Mouse (Mus musculus): ENCODE measurements at regions not wholly inside any gene's neighbourhood (a gene's known extent, or its start where the extent isn't known, plus 50 kb on each side); places are given as distances from the start of the nearest gene placed in this dataset.

DNA sequence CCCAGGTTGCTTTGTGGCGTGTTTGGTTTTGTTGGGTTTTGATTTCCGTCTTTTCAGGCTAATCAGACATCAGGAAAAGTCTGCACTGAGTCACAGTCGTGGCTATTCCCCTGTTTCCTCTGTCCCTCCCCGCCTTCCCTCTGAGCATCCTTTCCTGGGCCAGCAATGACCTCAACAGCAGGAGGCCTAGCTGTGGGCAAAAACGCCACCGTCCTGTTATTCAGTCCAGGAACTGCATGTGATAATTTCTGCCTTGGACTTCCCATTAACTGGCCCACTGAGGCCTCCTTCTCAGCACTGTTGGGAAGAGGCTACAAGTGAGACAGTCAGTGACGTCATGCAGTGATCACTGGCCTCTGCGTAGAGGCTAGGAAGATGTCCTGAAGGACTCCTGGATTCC lies 1212.0 kb upstream of the A1bg start:
- DNase-seq (ENCODE audit: low spot score in 2 of 2), result no peak

DNA sequence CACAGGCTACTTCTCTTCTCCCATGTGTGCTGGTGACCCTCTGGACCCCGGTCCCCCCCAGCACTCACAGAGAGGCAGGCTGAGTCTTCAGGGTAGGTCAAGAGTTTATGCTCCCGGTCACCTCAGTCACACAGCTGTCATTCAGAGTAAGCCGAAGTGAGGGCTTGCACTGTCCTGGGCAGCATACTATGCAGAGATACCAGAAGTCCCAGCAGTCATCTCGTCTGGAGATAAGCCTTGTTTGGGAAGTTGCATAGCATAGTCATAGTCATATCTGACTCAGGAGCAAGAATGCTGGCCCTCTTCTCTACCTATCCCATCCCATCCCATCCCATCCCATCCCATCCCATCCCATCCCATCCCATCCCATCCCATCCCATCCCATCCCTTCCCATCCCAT lies 1211.5 kb upstream of the A1bg start:
- DNase-seq (ENCODE audit: low spot score in 2 of 2), result no peak

DNA sequence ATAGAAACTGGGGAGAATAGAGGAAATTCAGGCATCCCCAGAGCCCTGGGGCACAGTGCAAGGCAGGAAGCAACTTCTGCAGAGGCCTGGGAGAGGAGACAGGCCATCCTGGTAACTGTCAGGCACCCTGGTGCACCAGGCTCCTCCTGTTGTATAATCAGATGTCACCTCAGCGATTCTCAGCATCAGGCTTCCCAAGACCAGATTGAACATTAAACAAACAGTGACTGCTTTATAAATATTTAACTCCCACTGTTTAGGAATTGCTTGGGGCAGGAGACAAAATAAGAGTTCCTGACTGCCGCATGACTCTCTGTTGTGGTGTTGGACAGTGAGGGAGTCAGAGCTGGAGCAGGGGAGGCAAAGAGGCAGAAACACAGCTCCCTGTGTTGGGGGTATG lies 1210.1 kb upstream of the A1bg start:
- no peak for DNase-seq (ENCODE audit: low spot score in 2 of 2)

DNA sequence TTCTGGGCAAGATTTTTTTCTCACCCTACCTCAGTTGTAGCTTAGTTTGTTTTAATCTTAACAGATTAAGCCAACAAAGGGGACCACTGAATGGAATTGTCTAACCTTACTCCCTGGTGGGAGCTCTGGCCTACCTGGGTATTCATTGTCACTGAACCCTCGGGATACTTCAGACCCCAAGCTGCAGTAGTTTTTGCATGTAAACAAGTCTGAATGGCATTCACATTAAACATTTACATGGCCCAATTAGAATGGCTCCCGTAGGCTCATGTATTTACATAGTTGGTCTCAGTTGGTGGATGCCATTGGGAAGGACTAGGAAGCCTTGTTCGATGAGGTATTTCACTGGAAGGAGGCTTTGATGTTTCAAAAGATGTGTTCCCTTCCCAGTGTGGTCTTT lies 1208.9 kb upstream of the A1bg start:
- no peak for DNase-seq (ENCODE audit: low spot score in 2 of 2)

DNA sequence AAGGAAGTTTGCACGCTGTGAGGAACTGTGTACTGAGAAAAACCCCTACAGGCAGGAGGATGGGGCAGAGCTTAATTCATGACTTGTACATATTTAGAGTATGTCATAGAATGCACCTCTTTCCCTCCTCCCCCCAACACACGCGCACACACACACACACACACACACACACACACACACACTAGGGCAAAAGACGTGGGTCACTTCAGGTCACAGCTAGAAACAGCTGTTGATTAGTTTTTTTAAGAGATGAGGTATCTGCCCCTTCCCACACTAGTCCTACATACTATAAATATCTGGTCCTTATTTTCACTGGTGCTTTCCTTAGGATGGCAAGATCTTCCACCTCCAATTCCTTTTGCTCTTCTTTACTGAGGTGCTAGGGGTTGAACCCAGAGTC lies 1207.7 kb upstream of the A1bg start:
- DNase-seq (ENCODE audit: low spot score in 2 of 2), result no peak

DNA sequence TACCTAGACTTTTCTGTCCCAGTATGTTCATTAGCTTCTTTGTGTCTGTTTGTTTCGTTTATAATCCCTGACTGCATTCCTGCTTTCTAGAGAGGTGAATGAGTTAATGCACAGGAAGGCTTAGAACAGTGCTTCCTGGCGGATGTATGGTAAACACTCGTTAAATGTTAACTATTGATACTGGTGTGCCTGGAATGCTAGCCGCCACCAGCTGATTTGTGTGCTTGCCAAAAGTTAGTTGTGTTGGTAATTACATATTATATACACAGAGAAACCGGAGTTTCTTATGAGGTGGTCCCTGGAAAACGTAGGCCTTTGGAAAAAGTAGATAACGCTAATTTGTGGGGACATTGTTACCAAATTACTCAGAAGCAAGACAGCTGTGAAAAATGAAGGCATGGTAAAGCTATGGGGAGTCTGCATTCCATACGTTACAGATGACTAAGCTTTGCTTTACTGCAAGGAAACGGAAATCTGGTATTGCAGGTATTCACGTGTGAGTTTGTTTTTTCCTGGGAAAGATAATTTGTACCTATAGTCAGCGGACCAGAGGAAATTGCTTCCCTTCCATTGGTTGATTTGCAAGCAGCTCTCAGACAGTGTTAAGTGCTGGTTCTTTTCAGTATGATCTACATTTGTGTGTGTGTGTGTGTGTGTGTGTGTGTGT lies 1205.9 kb upstream of the A1bg start:
- no peak for DNase-seq (ENCODE audit: low spot score in 2 of 2)

DNA sequence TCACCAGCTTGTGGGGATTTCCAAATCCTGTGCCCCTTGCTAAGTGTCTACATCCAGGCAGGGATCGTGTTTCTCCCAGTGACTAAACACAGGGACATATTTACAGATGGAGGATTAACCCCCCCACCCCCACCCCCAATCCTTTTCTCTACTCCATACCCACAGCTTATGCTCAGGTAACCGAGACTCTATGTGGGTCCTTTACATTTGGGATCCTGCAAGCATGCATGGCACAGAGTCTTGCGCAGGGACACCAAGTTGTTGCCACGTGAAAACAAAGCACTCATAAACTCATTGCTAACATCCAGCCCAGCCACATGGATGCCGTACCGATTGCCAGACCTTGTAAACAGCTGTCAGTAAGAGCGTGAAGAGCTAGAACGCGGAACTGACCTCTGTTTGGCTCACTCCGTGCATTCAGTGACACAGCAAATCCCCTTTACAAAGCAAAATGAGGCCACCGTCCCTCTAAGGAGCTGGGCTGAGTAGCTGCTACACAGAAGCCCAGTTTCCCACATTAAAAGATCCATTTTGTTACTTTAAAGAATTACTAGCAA lies 1204.9 kb upstream of the A1bg start:
- no peak for DNase-seq (ENCODE audit: low spot score in 2 of 2)

DNA sequence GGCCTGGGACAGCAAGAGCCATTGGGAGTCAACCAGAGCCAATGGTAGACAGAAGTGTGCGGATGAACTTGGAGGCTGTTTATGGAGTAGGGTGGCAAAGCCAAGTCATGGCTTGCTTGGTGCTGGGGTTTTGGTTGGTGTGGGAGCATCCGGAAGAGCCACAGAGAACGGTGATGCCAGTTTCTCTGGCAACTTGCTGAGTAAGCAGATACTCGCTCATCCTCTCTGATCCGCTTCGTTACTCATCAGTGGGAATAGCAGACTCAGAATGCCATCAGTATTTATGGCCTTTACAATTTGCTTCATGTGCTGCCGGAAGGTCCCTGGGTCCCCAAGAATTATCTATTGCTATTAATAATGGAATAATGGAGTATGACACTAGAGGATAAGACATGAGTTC lies 1202.9 kb upstream of the A1bg start:
- no peak for DNase-seq (ENCODE audit: low spot score in 2 of 2)

DNA sequence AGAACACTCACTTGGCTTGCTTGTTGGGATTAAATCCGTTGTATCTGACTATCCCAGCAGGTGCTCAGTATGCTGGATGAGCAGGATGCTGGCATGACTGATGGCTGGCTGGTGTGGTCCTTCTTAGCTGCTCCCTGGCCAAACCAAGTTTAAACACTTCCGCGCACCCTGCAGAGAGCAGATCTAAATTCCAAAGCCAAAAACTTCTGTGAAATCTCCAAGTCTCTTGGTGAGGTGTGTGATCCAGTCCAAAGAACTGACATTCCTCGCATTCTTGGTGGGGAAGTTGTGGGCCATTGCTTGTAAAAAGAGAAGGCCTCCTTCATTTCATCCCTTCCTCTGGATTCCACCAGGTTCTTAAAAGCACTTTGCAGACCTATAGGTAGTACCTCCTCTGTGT lies 1200.9 kb upstream of the A1bg start:
- no peak for DNase-seq (ENCODE audit: low spot score in 2 of 2)

DNA sequence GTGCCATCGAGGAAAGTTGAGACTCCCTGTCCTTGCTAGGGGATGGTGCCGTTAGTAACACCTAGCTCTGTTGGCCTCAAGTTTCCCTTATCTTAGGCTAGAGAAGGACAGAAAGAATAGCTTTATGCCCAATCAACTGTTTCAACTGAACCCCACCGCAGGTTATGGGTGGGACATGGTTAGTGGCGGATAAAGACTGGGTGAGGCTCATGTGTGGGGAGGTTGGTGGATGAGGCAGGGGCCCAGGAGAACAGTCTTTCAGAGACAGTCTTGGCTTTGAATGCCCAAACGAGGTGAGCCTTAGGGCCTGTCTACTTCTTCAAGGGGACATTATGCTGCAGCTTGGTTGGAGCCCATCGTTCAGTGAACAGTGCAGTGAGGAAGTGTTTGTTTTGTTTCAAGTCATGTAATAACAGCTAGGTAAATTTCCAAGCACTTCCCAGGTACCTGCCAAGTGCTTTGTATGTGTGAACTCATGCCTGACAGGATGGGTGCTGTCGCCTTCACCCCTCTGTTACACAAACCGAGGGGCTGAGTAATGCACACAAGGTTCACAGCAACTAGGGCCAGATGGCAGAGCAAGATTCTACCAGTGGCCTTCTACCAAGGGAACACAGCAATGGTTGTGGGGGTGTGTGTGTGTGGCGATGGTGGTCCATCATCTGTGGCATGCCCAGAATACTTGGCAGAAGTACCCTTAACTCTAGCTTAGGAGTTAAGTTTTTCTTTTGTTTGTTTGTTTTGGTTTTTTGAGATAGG lies 1199.6 kb upstream of the A1bg start:
- DNase-seq (ENCODE audit: low spot score in 2 of 2), result no peak

DNA sequence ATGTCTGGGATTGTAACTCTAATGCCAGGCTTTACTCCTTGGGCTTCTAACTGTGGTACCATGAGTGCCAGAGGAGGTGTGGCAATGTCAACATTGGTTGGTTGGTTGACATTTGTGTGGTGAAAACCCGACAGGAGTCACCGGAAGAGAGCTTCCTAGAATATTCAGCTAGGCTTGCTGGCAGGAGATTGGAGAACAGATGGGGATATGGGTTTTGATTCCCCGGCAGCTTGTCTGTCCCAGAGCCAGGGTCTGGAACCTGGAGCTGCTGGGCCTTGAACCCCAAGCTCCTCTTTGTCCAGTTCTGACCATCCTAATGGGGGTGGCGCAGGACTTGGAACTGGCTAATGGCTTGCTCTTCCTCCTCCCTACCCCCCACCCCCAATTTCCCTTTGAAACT lies 1198.9 kb upstream of the A1bg start:
- DNase-seq (ENCODE audit: low spot score in 2 of 2), result no peak

DNA sequence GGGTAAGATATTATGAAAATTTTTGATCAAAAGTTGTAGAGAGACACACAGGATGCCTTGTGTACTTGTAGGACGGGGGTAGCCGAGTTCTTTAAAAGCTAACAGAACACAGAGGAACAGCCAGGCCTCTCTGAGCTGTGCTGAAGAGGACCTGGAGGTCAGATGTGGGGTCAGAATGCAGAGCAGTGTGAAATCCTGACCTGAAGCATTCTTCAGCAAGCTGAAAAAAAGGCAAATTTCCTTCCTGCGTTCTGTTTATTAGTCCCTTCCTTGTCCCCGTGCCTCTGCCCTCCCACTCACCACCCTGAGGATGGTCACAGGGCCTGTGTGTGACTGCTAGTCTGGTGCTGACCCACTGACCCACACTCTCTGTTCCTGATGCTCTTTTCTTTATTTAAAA lies 1197.9 kb upstream of the A1bg start:
- no peak for DNase-seq (ENCODE audit: low spot score in 2 of 2)

DNA sequence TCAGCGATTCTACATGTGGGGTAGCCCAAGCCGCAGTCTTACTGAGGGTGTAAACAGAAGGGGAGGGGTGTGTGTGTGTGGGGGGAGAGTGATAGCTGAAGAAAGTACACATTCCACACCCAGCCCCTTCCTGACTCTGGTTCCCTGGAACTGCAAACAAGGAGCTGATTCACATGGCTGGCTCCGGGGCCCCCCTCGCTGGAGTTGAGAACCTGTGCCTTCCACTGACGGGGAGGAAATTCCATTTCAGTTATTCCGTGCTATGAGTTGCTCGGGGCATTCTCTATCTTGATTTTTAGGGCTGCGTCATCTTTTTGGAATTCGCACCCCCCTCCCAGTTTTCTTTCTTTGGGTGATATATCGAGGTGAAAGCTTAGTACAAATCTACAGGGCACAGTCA lies 1196.2 kb upstream of the A1bg start:
- no peak for DNase-seq (ENCODE audit: low spot score in 2 of 2)

DNA sequence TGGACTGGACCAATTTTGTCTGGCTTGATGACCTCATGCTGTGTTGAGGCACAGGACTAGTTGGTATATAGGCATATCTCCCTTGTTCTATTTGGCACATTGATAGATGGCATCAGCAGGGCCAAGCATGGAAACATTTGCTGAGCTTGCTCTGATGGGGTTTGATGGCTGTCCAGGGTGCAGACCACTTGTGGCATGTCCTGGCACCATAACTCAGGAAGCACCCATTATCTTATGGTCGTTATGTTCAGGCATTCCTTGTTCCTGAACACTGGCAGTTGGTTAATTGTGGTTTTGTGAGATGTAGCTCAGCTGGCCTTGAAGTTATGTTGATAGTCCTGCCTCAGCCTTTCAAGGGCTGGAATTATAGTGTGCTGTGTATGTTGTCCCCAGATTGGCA lies 1193.4 kb upstream of the A1bg start:
- no peak for DNase-seq (ENCODE audit: low spot score in 2 of 2)

DNA sequence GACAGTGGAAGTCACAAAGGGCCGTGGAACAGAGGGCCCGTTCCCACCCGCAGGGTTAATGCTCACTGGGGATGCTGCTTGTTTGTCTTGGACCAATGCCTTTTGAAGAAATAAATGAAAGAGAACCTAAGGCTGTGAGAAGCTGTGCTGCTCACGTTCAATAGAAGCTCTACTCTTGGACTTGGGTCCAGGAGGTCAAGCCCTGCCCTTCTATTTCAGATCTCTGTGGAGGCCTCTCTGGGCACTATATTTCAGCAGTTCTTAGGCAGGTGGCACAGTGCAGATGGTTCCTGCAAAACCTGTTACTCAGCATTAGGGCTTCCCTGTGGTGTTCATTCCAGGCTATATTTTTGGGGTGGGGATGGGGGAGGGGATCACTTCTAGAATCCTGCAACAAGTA lies 1192.0 kb upstream of the A1bg start:
- DNase-seq (ENCODE audit: low spot score in 2 of 2), result no peak

DNA sequence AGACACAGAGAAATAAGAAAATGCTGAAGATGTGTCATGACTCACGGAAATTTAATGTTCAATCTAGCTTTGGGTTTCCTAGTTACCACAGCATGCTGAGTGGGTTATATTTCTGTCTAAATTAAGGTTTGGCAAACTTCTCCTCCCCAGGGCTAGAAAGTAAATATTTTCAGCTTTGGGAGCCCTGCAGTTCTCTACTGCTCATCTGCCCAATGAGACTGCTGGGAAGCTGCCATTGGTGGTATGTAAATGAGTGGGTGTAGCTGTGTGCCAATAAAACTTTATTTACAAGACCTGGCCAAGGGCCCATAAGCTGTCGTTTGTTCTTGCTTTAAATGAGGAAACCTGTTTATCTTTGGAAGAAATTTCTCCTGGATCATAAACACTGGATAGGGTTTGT lies 1189.3 kb upstream of the A1bg start:
- DNase-seq (ENCODE audit: low spot score in 2 of 2), result no peak

DNA sequence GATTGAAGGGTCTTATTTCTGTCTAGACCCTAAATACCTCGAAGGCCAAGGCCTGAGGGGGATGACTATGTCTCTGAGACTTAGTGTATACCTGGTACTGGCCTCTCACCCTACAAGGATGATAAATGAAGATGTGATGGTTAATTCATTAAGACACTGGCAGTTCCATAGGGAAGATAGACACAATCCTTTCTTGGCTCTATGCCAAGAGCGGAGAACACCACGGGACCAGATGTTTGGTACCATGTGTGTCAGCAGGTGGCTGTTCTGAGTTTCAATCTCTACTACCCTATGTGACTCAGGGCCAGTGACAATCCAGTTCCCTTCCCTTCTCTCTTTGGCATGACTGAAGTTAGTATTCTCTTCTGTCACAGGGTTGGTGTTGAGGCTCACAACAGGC lies 1185.2 kb upstream of the A1bg start:
- no peak for DNase-seq (ENCODE audit: low spot score in 2 of 2)

DNA sequence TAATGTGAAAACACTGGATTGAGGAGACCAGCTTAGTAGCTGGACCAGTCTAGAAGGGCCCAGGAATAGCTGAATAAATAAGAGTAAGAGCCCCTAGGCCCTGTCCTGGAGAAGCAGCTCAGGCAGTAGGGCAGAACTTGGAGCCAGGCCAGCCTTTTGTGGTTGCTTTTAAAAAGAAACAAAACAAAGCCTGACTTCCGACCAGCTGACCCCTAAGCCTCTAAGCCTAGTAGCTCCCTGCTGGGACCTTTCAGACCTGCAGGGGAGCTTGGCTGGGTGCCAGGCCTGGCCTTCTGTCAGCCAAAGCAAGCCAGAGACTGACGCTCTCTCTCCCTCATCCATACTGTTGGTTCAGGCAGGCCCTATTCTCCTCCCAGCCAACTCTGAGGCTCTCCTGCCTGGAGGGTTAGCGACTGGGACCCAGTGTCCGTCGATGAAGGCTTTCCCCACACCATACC lies 1183.7 kb upstream of the A1bg start:
- peak; percentile 47 to 59 for DNase-seq (ENCODE audit: low spot score in 2 of 2)

DNA sequence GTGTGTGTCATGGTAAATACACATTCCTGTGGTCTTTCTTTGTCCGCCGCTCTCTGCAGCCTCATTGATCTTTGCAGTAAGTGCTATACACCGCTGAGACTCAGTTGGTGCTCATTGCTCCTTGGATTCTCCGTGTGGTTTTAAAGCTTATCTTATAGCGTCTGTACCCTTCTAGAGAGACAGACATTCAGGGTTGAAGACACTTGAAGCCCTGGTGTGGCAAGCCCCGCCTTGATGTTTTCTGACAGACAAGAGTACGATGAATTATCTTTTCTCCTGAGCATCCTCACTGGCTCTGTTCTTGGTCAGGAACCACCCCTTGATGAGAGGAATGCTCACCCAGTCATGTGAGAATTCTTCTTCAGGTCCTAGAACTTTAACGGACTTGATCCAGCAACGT lies 1182.7 kb upstream of the A1bg start:
- no peak for DNase-seq (ENCODE audit: low spot score in 2 of 2)

DNA sequence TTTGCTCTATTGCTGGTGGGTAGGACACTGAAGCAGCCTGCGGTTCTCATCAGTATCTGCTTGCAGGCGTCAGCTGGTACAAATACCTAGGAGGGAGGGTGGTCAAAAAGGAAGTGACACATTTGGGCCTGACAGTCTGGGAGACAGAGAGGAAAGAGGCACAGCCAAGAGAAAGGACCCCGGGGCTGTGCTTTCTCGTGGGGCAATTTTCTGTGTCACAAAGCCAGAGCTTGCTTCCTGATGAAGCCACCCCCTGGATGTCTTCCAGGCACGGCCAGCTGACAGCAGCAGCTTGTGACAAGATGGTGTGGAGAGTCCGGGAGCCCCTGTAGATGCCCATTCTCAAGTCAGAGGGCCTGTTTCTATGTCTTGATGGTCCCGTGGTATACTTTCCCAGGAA lies 1181.8 kb upstream of the A1bg start:
- no peak for DNase-seq (ENCODE audit: low spot score in 2 of 2)

DNA sequence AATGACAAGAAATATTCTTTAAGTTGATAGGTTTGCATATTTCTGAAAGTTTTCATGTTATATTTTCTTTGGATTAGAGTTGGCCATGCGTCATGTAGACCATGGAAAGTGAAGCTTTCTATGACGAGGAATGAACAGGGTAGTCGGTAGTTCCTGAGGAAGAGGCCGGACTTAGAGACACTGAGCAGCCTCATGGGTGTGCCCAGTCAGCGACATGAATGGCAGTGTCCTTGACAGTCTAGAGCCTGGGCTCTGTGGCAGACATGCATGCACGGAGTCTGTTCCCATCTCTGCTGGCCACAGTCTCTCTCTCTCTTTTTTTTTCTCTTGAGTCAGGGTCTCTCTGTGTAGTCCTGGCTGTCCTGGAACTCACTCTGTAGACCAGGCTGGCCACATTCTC lies 1176.9 kb upstream of the A1bg start:
- DNase-seq (ENCODE audit: low spot score in 2 of 2), result no peak

DNA sequence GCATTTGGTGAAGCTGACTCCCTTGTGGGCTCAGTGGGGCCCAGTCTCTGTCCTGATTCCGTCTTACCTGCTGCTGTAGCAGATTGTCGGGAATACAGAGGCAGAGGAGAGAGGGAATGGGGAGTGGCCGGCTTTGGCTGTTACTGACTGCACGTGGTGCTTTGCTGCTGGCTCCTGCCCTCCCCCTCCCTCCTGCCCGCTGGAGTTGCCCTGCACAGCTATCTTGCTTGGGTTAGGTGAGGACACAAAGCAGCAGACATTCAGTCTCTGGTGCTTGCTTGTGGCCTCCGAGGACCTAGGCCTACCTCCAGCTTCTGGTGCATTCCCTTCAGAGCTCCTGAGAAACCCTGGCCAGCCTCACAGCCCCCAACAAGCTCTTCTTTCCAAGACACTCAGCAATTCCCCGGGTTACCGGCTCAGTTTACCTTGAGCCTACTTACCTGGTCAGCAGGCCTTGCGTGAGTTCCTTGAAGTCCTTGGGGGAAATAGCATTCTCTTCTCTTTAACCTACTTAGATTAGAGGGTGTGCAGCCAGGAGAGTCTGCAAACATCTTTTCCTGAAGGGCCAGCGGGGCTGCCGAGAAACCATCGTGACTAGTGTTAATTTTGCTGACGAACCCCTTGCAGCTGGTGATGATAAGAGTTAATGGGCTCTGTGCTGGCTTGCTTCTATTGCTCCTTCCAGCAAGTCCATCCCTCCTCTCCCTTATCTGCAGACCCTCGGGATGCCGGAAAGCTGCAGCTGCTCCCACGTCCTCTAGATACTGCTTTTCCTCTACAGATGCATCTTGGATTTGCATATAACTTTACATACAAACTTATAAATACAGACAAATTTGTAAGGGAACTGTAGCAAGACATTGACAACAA lies 1176.2 kb upstream of the A1bg start:
- no peak for DNase-seq (ENCODE audit: low spot score in 2 of 2)
